Mouse (Mus musculus) layer of hippocampus, postnatal 10 days (tissue): ENCODE results near the gene Slc31a1. TPM values are rescaled to one million over a fixed set of nuclear protein-coding genes. Genes with fewer than 3 reads are reported as not detected.

Experiments
- DNase-seq, 2 experiments: peaks; one replicate each; pipeline ENCODE4 v3.0.0; 2021; ENCODE audit warnings: low spot score in 2 of 2
- total RNA-seq, 2 experiments: library from RNA; stranded (reverse); gene quantifications; 2 replicates each; pipeline ENCODE4 v1.2.3; 2021

Gene Slc31a1
- total RNA-seq, 2 experiments from 2014 or later: 35.0 to 35.2 TPM

DNA sequence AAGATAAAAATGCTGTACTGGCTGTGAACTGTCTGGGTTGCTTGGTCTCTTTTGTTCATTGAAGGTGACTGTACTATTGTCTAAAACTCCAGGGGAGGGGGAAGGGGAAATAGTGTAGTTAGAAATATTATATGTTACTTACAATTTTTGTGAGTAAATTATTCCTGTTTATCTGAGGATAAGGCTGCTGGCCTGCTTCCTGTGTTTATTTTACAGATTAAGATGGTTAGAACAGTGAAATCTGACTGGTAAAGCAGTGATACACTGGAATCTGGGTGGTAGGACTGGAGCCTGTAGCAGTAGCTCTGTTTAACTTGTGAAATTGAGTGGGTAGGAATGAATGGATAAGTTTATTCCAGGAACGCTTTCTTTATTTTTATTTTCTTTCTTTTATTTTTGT is 1.5 kb downstream of the Slc31a1 start:
- no peak for DNase-seq

DNA sequence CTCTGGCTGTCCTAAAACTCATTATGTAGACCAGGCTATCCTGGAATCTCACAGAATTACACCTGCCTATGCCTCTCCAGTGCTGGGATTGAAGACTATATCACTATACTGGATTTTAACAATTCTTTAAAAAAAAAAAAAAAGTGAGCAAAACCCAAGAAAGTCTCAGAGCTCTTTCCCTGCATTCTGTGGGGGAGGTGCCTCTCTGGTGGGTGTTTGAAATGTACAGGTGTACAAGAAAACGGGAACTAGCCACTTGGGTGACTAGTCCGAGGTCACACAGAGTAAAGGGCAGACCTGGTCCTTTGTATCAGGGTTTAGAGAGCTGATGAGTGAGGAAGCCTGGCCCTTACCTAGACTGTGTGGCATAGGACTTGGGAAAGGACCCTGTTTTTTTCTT is 1.9 kb downstream of the Slc31a1 start:
- DNase-seq: no peak

DNA sequence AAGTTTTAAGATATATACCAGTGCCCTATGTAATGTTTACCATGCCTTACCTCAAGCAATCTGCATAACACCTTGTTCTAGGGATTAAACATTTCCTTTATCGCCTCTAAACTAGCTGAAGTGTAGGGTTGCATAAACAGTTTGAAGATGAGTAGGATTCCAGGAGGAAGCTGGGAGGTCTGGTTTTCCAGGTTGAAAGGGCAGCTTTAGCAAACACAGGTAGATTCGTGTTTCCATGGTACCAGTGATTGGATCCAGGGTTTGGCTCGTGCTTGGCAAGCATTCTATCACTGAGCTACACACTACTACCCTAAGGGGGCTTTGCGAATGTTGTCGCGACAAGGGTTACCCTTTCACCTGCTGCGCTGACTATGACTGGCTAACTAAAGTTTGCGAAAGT is 3.8 kb downstream of the Slc31a1 start:
- DNase-seq: no peak

DNA sequence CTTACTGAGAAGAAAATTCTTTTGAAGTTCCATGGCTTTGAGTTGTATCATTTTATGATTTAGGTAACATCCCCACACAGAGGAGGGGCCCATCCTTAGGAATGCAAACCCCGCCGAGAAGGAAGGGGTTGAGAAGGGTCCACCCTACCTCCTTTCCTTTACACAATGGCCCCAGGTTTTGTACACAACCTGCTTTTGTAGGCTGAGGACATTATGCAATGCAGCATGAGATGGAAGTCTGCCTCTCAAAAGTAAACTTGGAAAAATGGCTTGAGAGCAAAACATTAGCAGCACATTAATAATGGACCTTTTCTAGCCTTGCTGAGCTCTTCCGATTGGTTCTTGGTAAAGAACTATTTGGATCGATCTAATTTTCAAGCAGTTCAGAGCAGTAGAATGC is 5.8 kb downstream of the Slc31a1 start:
- DNase-seq: no peak

DNA sequence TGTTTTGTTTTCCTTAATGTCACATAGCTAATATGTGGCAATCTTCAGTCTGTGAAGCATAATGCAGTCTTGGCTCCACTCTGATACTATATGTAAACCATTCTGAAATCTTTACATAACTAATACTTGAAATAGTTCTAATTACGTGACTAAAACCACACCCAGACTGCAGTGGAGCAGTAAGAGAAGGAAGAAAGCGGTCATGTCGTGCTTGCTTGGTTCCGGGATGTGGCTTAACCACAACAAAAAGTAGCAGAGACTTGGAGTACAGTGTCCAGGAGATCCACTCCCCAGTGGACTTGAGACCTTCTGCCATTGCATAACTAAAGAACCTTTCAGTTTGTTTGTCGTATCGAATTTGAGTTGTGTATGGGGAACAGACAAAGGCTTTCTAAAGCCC is 7.1 kb downstream of the Slc31a1 start:
- no peak for DNase-seq

DNA sequence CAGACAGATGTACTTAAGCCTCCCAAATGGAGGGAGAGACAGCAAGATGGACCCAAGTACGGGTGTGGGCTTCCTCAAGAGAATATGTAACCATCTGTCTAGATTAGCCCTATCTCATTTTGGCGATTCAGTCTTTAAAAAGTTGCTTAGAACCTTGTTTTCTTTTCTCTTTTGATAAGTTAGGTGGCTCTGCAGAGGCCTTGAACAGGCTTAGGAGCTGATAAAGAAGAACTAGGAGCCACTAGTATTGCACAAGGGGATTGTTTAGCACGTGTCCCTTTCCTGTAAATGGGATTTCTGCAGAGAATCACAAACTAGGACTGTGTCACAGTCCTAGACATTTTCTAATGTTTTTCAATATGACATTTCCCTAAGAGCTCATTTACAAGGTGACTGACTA is 8.6 kb downstream of the Slc31a1 start:
- no peak for DNase-seq

DNA sequence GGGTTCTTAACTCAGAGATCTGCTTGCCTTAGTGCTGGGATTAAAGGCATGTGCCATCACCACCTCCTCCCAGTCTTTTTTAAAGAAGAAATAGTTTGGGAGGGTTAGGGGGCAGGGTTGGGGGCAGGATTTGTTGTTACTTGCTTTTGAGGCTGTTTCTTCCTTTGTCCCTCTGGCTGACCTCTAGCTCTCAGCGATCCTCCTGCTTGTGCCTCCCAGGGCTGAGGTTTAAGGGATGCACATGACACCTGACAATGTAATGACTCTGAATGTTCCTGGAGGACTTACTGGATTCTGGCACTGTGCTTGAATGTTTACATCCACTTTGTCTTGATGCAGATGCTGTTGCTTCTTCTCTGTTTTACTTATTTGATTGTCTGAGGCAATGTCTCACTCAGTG is 11.9 kb downstream of the Slc31a1 start:
- no peak for DNase-seq

DNA sequence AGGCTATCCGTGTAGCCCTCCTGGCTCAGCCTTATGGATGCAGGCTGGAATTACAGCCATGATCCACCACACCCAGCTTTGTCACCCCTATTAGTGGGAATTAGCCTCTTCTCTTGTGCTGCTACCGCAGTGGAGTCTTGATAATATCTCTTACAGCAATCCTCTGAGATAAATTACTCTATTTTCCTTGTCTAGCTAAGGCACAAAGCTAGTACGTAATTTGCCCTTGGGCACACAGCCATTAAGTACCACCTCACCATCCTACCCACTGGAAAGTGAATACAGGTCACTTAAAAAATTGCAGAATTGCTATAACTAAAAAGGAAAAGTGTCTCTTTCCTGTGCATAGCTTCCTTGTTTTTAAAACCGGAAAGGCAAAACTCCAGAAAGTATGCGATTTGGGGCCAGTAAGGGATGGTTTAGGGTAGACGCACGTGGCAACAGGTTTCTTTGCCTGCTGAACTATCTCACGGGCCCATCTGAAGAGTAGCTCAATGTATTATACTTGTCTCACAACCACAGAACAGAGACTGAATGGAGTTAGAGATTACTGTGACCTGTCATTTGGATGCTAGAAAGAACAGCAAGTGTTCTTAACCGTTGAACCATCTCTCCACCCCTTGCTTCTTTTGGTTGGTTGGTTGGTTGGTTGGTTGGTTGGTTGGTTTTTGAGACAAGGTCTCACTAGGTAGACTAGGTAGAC is 12.4 kb downstream of the Slc31a1 start:
- DNase-seq: no peak

DNA sequence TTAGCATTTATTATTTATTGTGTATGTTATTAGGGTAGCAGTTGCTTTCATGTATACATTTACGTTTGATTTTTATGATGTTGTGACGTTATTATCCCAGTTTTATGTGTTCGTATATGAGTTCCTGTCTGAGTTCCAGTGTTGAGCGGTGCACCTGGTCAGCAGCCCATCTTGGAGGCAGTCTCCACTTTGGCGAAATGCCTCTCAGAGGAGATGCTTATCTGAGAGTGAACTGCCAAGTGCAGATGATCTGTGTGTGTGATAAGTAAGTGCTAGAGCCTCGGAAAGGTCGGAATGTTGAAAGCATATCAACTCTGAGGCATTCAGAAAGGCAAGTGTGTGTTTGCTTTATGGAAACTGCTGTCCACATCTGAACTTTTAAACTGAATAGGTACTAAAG is 13.1 kb downstream of the Slc31a1 start:
- no peak for DNase-seq

DNA sequence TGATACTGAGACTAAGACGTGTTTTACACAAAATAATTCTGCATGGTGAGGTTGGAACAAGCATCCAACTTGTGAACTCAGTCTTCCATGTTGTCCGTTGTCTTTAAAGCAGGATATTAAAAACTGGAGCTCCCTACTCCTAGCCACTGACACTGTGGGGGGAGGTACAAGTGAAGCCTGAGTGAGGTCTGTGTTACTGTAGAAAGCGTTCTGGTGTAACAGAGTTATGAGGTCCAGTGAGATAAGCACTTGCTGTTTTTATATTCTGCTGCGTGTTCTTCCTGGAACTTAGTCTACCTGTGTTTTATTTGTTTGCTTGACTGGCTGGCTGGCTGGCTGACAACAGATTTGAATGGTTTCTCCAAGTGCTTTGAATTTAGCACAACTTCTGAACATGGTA is 13.8 kb downstream of the Slc31a1 start:
- DNase-seq: no peak

DNA sequence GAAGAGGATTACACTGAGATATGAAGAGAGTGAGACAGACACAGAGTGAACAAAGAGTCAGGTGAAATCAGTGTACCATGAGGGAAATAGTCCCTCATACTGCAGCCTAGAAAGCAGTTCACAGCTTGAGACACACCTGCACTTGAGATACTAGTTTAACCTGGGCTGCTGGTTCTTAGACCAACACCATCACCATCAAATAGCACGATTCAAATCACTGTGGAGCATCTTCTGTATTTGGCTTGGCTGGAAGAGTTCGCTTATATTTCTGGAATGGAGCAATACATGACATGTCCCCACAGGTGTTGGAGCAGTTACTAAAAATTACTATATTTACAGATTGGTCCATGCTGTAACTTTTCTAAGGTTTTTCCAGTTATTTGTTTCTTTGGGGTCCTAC is 15.6 kb downstream of the Slc31a1 start:
- DNase-seq: no peak

DNA sequence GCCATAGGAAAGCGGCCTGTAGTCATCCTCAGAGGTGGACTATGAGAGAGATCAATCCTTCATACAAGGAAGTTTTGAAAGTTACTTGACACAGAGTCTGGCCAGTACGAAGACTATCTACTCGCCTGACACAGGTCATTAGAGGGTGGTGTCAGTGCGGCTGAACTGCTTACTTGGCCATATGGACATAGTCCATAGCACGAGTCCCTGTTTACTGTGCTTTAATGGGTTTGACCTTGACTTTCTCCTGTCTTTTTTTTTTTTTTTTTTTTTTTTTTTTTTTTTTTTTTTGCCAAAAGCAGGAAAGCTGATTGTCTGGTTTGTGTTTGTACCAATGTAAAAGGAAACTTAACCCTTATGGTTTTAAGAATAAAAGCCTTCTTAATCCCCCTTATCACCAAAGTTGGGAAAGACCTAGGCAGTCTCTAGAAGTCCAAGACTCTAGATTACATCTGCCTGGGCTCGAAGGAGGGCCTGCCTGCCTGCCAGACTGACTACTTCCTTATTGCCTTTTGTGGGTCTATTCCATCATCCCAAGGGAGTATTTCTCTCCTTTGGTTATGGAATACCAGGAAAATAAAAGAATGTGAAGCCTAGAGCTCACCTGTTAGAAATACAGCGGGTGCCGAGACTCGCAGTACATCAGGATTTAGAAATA is 19.3 kb downstream of the Slc31a1 start:
- no peak for DNase-seq

DNA sequence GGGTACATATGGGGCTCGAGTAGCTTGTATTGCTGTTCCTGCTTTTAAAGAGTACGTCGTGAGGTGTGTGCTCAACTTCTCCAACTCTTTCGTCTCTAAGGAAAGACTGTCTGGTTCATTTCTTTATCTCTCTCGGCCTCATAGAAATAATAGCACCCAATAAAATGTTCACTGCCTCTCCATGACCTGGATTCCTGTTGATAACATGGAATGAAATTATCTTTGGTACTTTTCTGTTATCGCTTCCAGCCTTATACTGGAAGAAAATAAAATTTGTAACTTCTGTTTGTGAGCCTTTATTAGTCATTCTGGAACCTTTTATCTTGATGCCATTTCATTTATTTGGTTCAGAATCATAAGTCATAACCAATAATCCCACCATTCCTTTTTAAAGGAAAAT is 22.7 kb downstream of the Slc31a1 start:
- no peak for DNase-seq

DNA sequence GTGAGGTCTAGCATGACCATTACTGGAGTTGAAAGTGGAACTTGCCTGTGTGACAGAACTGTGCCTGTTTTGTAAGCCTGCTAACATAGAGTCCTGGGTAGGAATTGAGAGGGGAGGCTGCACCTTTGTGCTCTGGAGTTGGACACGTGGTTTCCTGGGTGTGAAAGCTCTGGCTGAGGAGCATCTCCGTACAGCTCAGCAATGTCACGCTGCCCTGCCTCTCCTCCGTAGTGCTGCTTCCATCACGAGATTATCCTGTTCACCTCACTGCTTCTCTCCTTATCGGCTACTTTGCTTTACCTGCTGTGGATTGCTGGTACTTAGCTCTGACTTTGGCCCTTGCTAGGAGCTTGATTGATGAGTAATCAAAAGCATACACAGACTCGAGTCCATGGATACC is 23.2 kb downstream of the Slc31a1 start:
- DNase-seq: no peak

DNA sequence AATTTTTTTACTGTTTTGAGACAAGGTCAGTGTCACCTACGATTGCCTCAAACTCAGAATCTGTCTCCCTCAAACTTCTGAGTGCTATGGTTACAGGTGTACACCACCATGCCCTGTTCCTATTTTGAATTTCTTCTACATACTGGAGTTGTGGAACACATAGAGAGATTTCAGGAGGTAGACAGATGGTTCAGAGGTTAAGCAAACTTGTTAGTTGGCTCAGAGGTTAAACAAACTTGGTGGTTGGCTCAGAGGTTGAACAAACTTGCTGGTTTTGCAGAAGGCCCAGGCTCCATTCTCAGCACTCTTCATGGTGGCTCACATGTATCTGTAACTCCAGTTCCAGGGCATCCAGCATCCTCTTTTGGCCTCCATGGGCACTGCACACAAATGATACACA is 23.6 kb downstream of the Slc31a1 start:
- DNase-seq: no peak

DNA sequence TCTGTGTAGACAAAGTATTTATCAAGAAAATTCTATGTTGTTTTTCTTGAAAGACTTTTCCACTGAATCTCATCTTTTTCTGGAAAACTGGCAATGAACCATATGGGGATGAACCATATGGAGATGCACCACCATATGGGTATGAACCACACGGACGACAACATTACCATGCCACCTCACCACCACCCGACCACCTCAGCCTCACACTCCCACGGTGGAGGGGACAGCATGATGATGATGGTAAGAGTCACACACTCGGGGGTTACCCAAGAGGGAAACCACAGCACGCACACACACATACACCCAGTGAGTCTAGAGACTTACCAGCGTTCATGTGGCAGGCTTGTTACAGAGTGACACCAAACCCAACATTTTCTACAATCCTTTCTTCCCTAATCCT is 24.9 kb downstream of the Slc31a1 start:
- DNase-seq: no peak

DNA sequence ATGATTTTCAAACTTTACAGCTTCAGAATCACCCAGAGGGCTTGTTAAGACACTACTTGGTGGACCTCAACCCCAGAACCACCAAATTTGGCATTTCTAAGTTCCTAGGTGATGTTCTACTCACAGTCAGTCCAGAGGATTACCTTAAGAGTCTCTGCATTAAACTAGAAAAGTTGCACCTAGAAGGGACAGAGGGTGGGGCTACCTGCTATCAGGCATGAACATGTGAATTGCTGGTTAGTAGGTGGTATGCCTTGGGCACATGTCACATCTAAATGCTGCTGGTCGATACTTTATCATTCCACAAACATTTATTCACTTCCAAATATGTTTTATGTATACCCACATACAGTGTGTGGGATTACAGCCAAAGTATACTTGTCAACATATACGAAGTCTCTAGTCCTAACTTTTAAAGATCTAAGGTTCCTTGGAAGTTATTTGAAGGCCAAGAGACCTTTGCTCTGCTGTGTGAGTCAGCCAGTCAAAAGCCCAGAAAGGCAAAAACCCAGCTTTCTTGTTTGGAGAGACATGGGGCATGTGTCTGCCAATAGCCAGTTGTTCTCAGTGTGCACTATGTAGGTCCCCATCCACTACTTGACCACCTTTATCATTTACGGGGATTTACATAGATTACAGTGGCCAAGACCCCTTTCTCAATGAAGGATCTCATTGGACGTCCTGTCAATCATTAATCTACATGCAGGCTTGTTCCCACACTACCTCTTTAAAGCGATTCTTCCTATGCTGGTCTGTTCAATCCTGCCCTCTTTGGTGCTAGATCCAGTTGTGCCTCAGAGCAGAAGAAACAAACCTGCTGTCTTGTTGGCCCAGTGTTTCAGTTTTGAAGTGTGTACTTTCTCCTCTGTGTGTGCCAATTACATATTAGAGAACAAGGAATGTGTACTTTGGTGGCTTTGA is 29.3 kb downstream of the Slc31a1 start:
- no peak for DNase-seq

DNA sequence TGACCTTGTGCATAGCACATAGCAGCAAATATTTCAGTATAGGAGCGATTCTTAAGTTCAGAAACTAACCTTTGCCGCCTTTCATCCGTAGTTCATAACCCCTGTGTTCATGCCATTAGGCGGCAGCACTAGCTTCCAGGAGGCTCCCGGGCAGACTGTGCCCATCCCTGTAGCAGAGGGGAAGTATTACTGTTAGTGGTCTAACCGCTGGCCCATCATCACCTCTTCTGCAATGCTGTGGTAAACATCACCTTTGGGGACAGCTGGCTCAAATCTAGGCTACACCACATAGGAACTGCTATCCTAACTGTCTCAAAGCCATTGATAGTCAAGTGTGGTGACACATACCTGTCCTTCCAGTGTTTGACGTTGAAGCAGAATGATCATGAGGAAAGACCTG is 31.4 kb downstream of the Slc31a1 start:
- no peak for DNase-seq

DNA sequence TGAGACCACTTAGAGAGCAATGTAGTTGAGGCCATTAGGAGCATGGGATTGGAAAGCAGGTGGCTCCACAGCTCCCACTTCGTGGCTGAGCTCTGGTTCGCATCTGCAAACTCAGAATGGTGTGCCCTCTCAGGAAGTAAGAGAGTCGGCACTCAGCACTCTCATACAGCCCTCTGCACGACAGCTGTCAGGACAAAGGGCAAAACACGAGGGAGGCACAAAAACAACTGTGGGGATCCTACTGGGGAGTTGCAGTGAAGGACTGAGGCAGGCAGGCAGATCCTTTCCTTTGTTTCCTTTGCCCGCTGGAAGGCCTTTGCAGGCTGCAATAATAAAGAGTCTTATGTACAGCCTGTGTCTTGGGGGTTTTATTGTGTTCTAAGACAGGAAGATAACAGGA is 32.9 kb downstream of the Slc31a1 start:
- no peak for DNase-seq

DNA sequence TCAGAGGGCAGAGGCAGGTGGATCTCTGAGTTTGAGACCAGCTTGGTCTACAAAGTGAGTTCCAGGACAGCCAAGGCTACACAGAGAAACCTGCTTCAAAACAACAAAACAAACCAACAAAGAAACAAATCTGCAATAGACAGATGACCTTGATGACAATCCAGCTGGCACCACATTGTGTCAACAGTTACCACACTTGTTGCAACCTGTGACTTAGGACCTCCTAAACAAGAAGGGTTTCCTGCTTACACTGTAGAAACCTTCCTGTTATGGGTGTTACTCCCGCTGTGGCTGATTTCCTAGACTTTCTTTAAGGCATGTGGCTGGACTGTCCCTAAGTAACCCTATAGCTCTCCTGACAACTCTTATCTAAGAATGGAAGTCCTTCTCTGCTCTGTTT is 35.3 kb downstream of the Slc31a1 start:
- DNase-seq: no peak

DNA sequence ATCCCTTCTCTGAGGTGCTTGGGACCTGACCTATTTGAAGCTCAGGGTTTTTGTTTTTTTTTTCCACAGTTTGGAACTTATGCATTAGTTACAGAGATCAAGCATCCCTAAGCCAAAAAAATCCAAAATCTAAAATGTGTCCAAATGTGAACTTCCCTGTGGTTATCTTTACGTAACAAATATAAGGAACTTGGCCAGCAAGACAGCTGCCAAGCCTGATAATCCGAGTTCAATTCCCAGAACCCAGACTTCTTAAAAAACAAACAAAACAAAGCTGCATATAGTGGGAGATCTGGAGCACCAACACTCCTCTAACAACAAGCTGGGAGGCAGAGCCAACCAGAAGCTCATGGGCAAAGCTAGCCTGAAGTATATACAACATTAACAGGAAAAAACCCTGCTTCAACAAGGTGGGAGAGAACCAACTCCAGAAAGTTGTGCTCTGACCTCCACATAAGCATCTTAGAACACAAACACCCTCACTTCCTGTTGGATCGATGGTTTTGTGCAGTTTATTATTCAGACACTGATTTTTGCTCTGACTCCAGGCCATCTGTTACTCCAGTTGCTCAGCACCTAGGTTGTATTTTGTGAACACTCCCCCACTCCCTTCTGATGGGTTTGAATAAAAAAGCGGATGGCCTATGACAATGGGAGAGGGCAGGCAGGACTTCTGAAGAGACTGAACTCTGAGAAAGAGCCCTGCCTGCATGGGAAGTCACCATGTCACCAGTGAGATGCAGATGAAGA is 37.3 kb downstream of the Slc31a1 start:
- DNase-seq: no peak

DNA sequence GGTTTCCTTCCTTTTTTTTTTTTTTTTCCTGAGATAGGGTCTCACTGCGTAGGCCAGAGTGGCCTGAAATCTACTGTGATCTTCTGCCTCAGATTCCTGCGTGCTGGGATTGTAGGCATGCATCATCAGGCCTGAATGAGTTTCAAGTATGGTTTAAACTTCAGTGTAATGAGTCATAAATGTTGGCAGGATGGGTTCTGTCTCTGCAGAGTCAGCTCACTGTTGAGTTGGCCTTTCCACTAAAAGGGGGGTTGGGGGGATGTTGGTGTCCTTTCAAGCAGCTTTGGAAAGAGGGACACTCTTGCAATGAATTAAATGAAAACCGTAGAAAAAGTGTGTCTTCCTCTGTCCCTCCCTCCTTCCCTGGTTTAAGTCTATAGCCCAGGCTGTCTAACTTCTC is 38.4 kb downstream of the Slc31a1 start:
- DNase-seq: no peak
